Mouse (Mus musculus): ENCODE data around the gene Zfp451. TPM values are rescaled to one million over a fixed set of nuclear protein-coding genes. Genes with fewer than 3 reads are reported as not detected.

The Zfp451 gene
- polyA plus RNA-seq, 1 experiment from 2014 or later: 29.7 TPM

DNA sequence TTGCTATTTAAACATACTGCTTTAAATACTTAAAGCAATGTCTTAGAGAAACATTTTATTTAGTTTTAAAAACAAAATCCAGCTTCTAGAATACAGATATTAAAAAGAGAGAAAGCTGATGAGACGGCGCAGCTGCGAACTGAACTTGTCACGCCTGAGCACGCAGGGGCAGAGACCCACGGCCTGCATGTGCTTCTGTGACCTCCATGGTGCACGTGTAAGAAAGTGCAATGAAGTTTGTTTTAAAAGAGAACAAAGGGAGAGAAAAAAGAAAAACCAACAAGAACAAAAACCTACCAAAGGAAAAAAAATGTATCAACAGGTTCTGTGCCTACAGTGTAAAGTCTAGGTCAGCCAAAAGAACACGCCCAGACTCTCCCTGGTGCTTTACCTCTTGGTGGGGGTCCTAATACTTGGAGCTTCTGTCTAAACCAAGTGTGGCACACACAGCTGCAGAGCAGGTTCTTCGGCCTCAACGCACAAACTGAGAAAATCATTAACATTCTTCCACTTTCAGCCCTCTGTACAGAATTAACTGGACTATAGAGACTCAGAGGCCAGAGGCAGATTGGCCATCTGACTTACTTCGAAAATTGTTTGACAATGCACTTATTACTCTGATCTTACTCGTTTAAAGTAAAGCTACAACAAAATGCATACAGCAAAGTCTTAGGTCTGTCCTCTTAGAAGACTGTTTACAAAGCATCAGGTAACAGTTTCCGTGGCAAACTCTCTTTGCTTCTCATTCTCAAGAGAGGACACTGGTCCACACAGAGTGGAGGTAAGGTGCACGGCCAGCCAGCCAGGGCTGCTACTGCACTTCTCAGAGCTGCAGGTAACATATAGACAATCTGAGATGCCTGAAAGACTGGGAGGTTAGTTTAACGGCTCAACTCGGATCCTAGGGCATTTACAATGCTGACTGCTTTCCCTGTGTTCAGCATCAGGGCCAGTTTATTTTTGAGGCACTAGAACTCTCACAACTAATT, 47.6 kb downstream of the Zfp451 start:
- Histone ChIP-seq H3K4me1 (ENCODE audit: control insufficient read depth, insufficient read depth, low read length) (no peaks in the 10 kb centered on the region), H3K9ac (ENCODE audit: low read depth, low read length) (no peak overlapping the region), H3K27ac (replicated peaks; ENCODE audit: low read depth, low read length) (no peak overlapping the region), H3K36me3 (ENCODE audit: control insufficient read depth, insufficient read depth, low read length) (peaks cover 58% of the 10 kb centered on the region), H3K4me2 (ENCODE audit: low read depth, low read length) (no peak overlapping the region), H3K4me3 (ENCODE audit: low read depth, low read length) (no peak overlapping the region), H3K27me3 (replicated peaks; ENCODE audit: control insufficient read depth, insufficient read depth, low read length) (no peaks in the 10 kb centered on the region), H3K9me3 (ENCODE audit: control insufficient read depth, low read length) (no peaks in the 10 kb centered on the region)
- ATAC-seq (ENCODE audit: low read depth): no peak
- no peak for DNase-seq (ENCODE audit: low spot score)
- 68% methylated on average over 16 of the region's 16 CpGs for WGBS

DNA sequence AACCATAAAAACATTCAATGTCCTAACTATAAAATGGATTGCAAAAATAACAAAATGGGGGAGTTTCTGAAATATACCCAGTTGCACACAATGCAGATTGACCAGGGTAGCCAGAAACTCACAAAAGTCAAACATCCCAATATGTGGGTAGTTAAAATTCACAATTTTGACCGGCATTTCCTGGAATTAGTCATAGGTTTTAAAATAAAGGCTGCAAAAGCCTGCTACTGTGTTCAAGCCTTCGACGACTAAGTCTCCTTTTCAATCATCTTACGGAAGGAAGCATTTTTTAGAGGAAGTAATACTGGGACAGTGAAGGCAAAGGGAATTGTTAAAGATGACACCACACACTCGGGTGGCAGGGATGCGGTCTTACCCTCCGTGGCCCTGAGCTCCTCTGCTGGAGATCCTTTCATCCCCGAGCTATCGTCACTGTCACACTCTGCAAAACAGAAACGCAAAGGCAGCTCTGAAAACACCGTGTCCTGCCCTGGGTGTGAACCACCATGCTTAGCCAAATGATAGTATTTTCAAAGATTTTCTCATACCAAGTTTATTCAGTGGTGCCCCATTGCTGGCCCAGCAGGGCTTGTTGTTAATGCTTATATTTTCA, 48.8 kb downstream of the Zfp451 start:
- Histone ChIP-seq H3K36me3 (ENCODE audit: control insufficient read depth, insufficient read depth, low read length) (peaks cover 59% of the 10 kb centered on the region), H3K9me3 (ENCODE audit: control insufficient read depth, low read length) (no peaks in the 10 kb centered on the region), H3K4me1 (ENCODE audit: control insufficient read depth, insufficient read depth, low read length) (no peaks in the 10 kb centered on the region), H3K9ac (ENCODE audit: low read depth, low read length) (no peak overlapping the region), H3K27ac (replicated peaks; ENCODE audit: low read depth, low read length) (no peak overlapping the region), H3K27me3 (replicated peaks; ENCODE audit: control insufficient read depth, insufficient read depth, low read length) (no peaks in the 10 kb centered on the region), H3K4me2 (ENCODE audit: low read depth, low read length) (no peak overlapping the region), H3K4me3 (ENCODE audit: low read depth, low read length) (no peak overlapping the region)
- ATAC-seq (ENCODE audit: low read depth) (no peak), DNase-seq (ENCODE audit: low spot score) (no peak)
- 81% methylated on average over 11 of the region's 11 CpGs for WGBS

- H3K36me3 ChIP-seq (ENCODE audit: control insufficient read depth, insufficient read depth, low read length): peaks cover 46% of the 10 kb centered on the region
- no peak overlapping the region for H3K9ac ChIP-seq (ENCODE audit: low read depth, low read length)
- ATAC-seq (ENCODE audit: low read depth) (no peak), DNase-seq (ENCODE audit: low spot score) (peak; percentile 36)
- no peaks in the 10 kb centered on the region for H3K27me3 ChIP-seq (replicated peaks; ENCODE audit: control insufficient read depth, insufficient read depth, low read length)
- H3K4me3 ChIP-seq (ENCODE audit: low read depth, low read length): no peak overlapping the region
- H3K9me3 ChIP-seq (ENCODE audit: control insufficient read depth, low read length): no peaks in the 10 kb centered on the region
- WGBS: 48% methylated on average over 2 of the region's 2 CpGs
- H3K27ac ChIP-seq (replicated peaks; ENCODE audit: low read depth, low read length): no peak overlapping the region
- H3K4me2 ChIP-seq (ENCODE audit: low read depth, low read length): no peak overlapping the region
- no peaks in the 10 kb centered on the region for H3K4me1 ChIP-seq (ENCODE audit: control insufficient read depth, insufficient read depth, low read length)
Observed at GRCm38 (mm10) chr1:33763826-33764225, 50.6 kb downstream of the Zfp451 start.

DNA sequence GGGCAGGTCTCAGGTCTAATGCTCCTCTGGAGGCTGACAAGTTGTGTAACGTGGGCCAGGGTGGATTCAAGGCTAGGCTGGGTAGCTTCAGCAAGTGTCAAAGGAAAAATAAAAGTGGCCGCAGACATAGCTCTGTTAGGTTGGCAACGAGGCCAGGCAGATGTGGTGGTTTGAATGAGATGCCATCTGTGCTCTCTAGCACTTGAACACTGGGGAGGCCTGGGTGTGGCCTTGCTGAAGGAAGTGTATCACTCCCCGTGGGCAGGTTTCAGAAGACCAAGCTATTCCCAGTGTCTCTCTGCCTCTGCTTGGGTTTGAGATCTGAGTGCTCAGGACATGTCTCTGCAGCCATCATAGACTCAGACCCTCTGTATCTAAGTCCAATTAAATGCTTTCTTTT, 55.9 kb downstream of the Zfp451 start:
- ATAC-seq (ENCODE audit: low read depth): no peak
- peaks cover 12% of the 10 kb centered on the region for H3K4me1 ChIP-seq (ENCODE audit: control insufficient read depth, insufficient read depth, low read length)
- no peak overlapping the region for H3K27ac ChIP-seq (replicated peaks; ENCODE audit: low read depth, low read length)
- 59% methylated on average over 4 of the region's 4 CpGs for WGBS
- no peak overlapping the region for H3K4me3 ChIP-seq (ENCODE audit: low read depth, low read length)
- no peaks in the 10 kb centered on the region for H3K27me3 ChIP-seq (replicated peaks; ENCODE audit: control insufficient read depth, insufficient read depth, low read length)
- 0 out of 2 replicates have a peak overlapping the region, but pooled peaks have one; percentile 92 for H3K4me2 ChIP-seq (ENCODE audit: low read depth, low read length)
- H3K9me3 ChIP-seq (ENCODE audit: control insufficient read depth, low read length): no peaks in the 10 kb centered on the region
- DNase-seq (ENCODE audit: low spot score): no peak
- H3K9ac ChIP-seq (ENCODE audit: low read depth, low read length): no peak overlapping the region
- peaks cover 23% of the 10 kb centered on the region; the same call in 1 of the 2 replicates for H3K36me3 ChIP-seq (ENCODE audit: control insufficient read depth, insufficient read depth, low read length)

DNA sequence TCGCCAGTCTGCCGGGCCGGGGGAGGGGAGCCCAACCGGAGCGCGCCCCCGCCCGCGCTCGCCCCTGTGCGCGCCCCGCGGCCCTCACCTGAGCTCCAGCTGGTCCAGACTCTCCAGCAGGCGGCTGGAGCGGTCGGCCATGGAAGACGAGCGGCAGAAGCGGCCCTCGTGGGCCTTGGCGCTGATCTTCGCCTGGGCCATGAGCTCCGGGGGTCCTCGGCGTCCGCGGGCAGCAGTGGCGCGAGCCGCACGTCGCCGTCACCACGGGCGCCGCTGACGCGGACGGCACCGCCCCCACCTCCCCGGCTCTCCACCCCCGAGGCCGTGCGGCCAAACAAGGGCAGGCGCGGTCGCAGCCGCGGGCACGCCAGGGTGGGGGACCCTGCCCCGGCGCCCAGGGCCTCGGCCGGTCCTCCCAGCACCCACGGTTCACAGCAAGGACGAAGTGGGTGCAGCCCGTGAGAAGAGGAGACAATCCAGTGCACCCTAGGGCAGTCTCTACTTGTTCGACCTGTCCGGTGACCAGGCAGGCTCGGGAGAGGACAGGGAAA, 56.8 kb downstream of the Zfp451 start, which contains the start of gene Bag2:
Gene Bag2 (minus strand): TSS at position 305 of the 551 bp plus-strand sequence.
- Histone ChIP-seq H3K4me3 (ENCODE audit: low read depth, low read length) (peak within 1 kb of the TSS; percentile 77), H3K9ac (ENCODE audit: low read depth, low read length) (peak within 1 kb of the TSS; percentile 87), H3K36me3 (ENCODE audit: control insufficient read depth, insufficient read depth, low read length) (peaks cover 22% of the 10 kb centered on the region; the same call in 1 of the 2 replicates), H3K4me2 (ENCODE audit: low read depth, low read length) (peak within 1 kb of the TSS; percentile 92), H3K27ac (replicated peaks; ENCODE audit: low read depth, low read length) (peak within 1 kb of the TSS; percentile 65; the same call in 1 of the 2 replicates), H3K9me3 (ENCODE audit: control insufficient read depth, low read length) (no peaks in the 10 kb centered on the region), H3K4me1 (ENCODE audit: control insufficient read depth, insufficient read depth, low read length) (peaks cover 12% of the 10 kb centered on the region), H3K27me3 (replicated peaks; ENCODE audit: control insufficient read depth, insufficient read depth, low read length) (no peaks in the 10 kb centered on the region)
- WGBS: 0% methylated on average over 19 of the region's 61 CpGs
- ATAC-seq (ENCODE audit: low read depth): peak; percentile 85
- peak; percentile 52 for DNase-seq (ENCODE audit: low spot score)

GRCm38 (mm10) chr1:33757033-33757413, 57.4 kb downstream of the Zfp451 start:
- DNase-seq (ENCODE audit: low spot score): peak; percentile 17
- Histone ChIP-seq H3K27me3 (replicated peaks; ENCODE audit: control insufficient read depth, insufficient read depth, low read length) (no peaks in the 10 kb centered on the region), H3K36me3 (ENCODE audit: control insufficient read depth, insufficient read depth, low read length) (peaks cover 17% of the 10 kb centered on the region; the same call in 1 of the 2 replicates), H3K9ac (ENCODE audit: low read depth, low read length) (peak overlapping the region; percentile 87), H3K4me1 (ENCODE audit: control insufficient read depth, insufficient read depth, low read length) (peaks cover 12% of the 10 kb centered on the region), H3K27ac (replicated peaks; ENCODE audit: low read depth, low read length) (no peak overlapping the region), H3K4me3 (ENCODE audit: low read depth, low read length) (peak overlapping the region; percentile 77), H3K4me2 (ENCODE audit: low read depth, low read length) (peak overlapping the region; percentile 92), H3K9me3 (ENCODE audit: control insufficient read depth, low read length) (no peaks in the 10 kb centered on the region)
- peak; percentile 24; the same call in 1 of the 2 replicates for ATAC-seq (ENCODE audit: low read depth)
- WGBS: 3% methylated on average over 14 of the region's 14 CpGs

DNA sequence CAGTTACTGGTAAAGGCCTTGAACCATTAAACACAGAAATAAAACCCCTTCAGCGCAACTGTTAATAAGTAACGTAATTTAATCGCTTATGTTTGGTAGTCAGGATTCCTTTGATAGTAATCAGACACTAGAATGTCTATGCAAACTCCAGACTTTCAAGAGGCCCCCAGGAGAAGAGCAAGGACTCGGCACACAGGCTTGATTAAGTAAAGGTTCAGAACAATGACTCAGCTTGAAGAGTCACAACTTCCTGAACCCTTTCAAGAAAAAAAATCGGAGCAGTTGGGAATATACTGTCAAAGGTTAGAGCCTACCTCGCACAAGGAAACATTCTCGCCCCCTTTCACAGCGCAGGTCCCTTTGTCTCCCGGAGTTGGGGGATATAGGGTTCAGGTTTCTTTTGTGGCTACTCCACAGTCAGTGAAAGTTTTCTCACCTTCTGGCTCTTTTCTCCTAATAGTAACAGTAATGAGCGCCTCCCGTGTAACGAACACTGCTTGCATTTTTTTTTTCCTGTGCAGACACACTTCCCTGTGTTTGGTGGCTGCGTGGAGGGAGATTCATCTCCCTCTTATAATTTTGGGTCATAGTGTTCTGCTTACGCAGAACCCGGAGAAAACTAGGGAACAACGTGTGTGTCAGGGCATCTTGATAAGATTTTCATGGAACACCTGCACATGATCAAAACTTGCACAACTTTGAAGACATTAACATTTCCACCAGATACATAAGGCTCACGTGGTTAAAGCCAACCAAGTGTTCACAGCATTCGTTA, 58.0 kb downstream of the Zfp451 start:
- no peak for DNase-seq (ENCODE audit: low spot score)

DNA sequence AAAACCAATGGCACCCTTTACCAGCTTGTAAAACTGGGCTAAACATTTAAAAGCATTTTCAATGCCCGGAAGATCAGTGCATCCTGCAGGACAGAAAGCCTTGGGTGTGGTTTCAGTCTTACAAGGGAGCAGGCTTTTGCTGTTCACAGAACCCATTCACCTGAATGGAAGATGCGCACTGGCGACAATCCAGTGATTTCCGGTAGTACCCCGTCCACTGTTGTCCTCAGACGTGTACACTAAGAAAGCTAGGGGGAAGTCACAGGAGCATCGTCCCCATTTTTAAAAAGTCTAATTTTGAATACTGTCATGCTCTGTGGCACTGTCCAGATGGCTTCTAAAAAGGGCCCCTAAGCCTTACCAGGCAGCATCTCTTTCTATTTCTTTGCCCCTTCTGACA, 58.6 kb downstream of the Zfp451 start:
- Histone ChIP-seq H3K36me3 (ENCODE audit: control insufficient read depth, insufficient read depth, low read length) (peaks cover 6% of the 10 kb centered on the region; the same call in 1 of the 2 replicates), H3K9me3 (ENCODE audit: control insufficient read depth, low read length) (no peaks in the 10 kb centered on the region), H3K4me3 (ENCODE audit: low read depth, low read length) (peak overlapping the region; percentile 77; the same call in 1 of the 2 replicates), H3K9ac (ENCODE audit: low read depth, low read length) (0 out of 2 replicates have a peak overlapping the region, but pooled peaks have one; percentile 0), H3K27ac (replicated peaks; ENCODE audit: low read depth, low read length) (no peak overlapping the region), H3K4me1 (ENCODE audit: control insufficient read depth, insufficient read depth, low read length) (peaks cover 12% of the 10 kb centered on the region), H3K27me3 (replicated peaks; ENCODE audit: control insufficient read depth, insufficient read depth, low read length) (no peaks in the 10 kb centered on the region), H3K4me2 (ENCODE audit: low read depth, low read length) (peak overlapping the region; percentile 92)
- no peak for DNase-seq (ENCODE audit: low spot score)
- WGBS: 88% methylated on average over 7 of the region's 7 CpGs
- no peak for ATAC-seq (ENCODE audit: low read depth)

More for the DNA sequence above, 58.0 kb downstream of the Zfp451 start:
- WGBS: 18% methylated on average over 18 of the region's 18 CpGs
- Histone ChIP-seq H3K4me2 (ENCODE audit: low read depth, low read length) (peak overlapping the region; percentile 92), H3K27me3 (replicated peaks; ENCODE audit: control insufficient read depth, insufficient read depth, low read length) (no peaks in the 10 kb centered on the region), H3K36me3 (ENCODE audit: control insufficient read depth, insufficient read depth, low read length) (peaks cover 11% of the 10 kb centered on the region; the same call in 1 of the 2 replicates), H3K27ac (replicated peaks; ENCODE audit: low read depth, low read length) (no peak overlapping the region), H3K4me3 (ENCODE audit: low read depth, low read length) (peak overlapping the region; percentile 77), H3K9ac (ENCODE audit: low read depth, low read length) (peak overlapping the region; percentile 87; the same call in 1 of the 2 replicates), H3K4me1 (ENCODE audit: control insufficient read depth, insufficient read depth, low read length) (peaks cover 12% of the 10 kb centered on the region), H3K9me3 (ENCODE audit: control insufficient read depth, low read length) (no peaks in the 10 kb centered on the region)
- ATAC-seq (ENCODE audit: low read depth): no peak

Data from embryonic facial prominence, embryonic 14.5 days (tissue).